Mouse (Mus musculus) lung, embryonic 16.5 days (tissue): ENCODE data around the gene Fos. TPM values are rescaled to one million over a fixed set of nuclear protein-coding genes. Genes with fewer than 3 reads are reported as not detected.
"Not testable (repeated sequence)": the region's sequence is repeated elsewhere in the genome, so short reads cannot be mapped to it uniquely, and the experiment has no call there.

Experiments
- ATAC-seq: fragments of 200-750 bp; cut with Nextera tagmentation; 2 replicates; pipeline ENCODE4 v1.8.0; 2017; ENCODE audit warnings: low read depth, mild to moderate bottlenecking, moderate library complexity
- H3K27ac ChIP-seq: fragments of 300-500 bp; sonication (generic); 2 replicates; pipeline ENCODE4 v1.5.1; 2014; ENCODE audit warnings: mild to moderate bottlenecking, control low read depth, low read length
- H3K27me3 ChIP-seq: fragments of 300-500 bp; sonication (generic); 2 replicates; pipeline ENCODE4 v1.6.1; 2014; ENCODE audit warnings: low read depth, low read length, mixed read lengths; ENCODE audit not compliant: control insufficient read depth, insufficient read depth
- H3K36me3 ChIP-seq: fragments of 300-500 bp; sonication (generic); 2 replicates; pipeline ENCODE4 v1.6.1; 2014; ENCODE audit warnings: low read length; ENCODE audit not compliant: control insufficient read depth, insufficient read depth
- H3K4me1 ChIP-seq: fragments of 300-500 bp; sonication (generic); replicated peaks from 2 replicates; pipeline ENCODE4 v1.6.1; 2014; ENCODE audit warnings: low read length, mixed read lengths; ENCODE audit not compliant: control insufficient read depth, insufficient read depth
- H3K4me2 ChIP-seq: fragments of 300-500 bp; sonication (generic); 2 replicates; pipeline ENCODE4 v1.6.1; 2014; ENCODE audit warnings: low read depth, low read length, control low read depth
- H3K4me3 ChIP-seq: fragments of 300-500 bp; sonication (generic); 2 replicates; pipeline ENCODE4 v1.5.1; 2014; ENCODE audit warnings: mild to moderate bottlenecking, low read length, control low read depth
- H3K9ac ChIP-seq: fragments of 300-500 bp; sonication (generic); 2 replicates; pipeline ENCODE4 v1.6.1; 2014; ENCODE audit warnings: low read length, control low read depth
- H3K9me3 ChIP-seq: fragments of 300-500 bp; sonication (generic); 2 replicates; pipeline ENCODE4 v1.6.1; 2016; ENCODE audit warnings: low read length; ENCODE audit not compliant: control insufficient read depth
- WGBS: fragments of 180-500 bp; shearing (Covaris S2); extraction: QIAGEN DNeasy Blood & Tissue Kit; methylation state at CpG from one replicate; pipeline ENCODE4 v1.1.7; 2014; 5-methylcytosine and 5-hydroxymethylcytosine counted together
- polyA plus RNA-seq: library from polyadenylated mRNA; unstranded; fragments of >200 nt; fragmentation: Nextera tagmentation; extraction: Ambion mirVana; gene quantifications from 2 replicates; pipeline ENCODE4 v1.2.1, GENCODE M21; 2015

Fos gene
- polyA plus RNA-seq, 1 experiment from 2014 or later: 6.8 TPM

DNA sequence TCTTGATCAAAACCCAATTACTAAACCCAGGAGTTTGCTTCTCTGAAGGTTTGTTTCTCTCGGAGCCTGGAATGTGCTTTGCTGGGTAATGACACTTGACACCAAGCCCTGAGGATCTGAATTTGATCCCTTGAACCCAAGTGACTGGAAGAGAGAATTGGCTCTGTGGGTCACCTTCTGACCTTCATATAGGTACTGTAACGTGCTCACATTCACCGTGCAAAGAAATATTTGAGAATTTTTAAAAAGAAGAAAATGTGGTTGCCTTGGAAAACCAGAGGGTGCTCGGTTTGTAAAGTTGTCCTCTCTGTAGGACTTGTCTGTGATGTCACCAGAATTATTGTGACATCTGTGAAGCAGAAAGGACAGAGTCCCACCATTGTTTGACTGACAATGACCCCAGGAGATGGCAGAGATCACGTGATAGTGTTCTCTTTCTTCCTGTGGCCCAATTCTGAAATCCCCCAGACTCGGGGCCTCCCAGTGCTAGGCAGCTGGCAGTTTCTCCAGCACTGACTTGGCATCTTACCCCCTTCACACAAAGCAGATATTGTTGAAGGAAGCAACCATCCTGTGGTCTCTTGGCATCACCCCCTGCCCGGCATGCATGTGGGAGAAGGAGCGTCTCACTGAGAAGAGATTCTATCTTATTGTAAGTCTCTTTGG, 50.6 kb downstream of the Fos start:
- H3K4me3 ChIP-seq: no peak overlapping the region
- no peak overlapping the region for H3K9ac ChIP-seq
- H3K4me2 ChIP-seq: no peak overlapping the region
- ATAC-seq: no peak
- 39% methylated on average over 8 of the region's 8 CpGs for WGBS
- no peaks in the 10 kb centered on the region for H3K27me3 ChIP-seq
- H3K36me3 ChIP-seq: no peaks in the 10 kb centered on the region
- H3K27ac ChIP-seq: no peak overlapping the region
- no peaks in the 10 kb centered on the region; the same call in 1 of the 2 replicates for H3K9me3 ChIP-seq
- H3K4me1 ChIP-seq: peaks cover 8% of the 10 kb centered on the region

DNA sequence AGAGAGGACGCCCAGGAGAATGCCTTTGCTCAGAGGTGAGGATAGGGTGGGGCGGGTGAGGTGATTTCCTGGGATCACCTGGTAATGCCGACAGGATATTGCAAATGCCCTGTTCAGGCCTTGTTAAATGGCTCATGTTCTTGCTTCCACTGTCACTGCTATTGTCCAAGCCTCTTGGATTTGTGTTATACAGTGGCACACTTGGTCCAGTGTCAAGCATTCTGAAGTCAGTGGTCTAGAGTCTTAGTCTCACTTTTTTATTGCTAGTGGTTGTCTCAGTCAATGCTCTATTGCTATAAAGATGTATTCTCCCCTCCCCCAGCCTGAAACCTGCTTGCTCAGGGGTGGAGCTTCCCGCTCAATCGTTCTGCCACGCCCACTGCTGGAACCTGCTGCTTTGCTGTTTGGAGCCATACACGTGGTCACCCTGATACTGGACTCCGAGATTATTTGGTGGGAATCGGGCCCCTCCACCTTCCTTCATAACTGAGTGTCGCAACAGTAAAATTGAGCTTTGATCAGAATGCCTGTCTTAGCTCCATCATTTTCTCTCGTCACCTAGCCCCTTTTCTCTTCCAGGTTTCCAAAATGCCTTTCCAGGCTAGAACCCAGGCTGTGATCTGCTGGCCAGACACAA, 51.3 kb downstream of the Fos start:
- H3K36me3 ChIP-seq, H3K27ac ChIP-seq, H3K4me3 ChIP-seq, ATAC-seq, H3K9me3 ChIP-seq, H3K4me2 ChIP-seq, H3K27me3 ChIP-seq, H3K9ac ChIP-seq, H3K4me1 ChIP-seq: not testable (repeated sequence)
- 61% methylated on average over 11 of the region's 11 CpGs for WGBS

Other genes with a start within 250 kb of the Fos start
- gene Mlh3, start 203.3 kb upstream of the Fos start, polyA plus RNA-seq: 8.5 and 9.0 TPM in 2 replicates
- gene Acyp1, start 185.5 kb upstream of the Fos start, polyA plus RNA-seq: 67.5 and 70.2 TPM in 2 replicates
- gene Zc2hc1c, start 185.3 kb upstream of the Fos start, polyA plus RNA-seq: 2.5 and 2.9 TPM in 2 replicates
- 20.7 and 20.9 TPM in 2 replicates for gene Nek9, start 134.5 kb upstream of the Fos start, polyA plus RNA-seq
- gene Tmed10, start 99.0 kb upstream of the Fos start, polyA plus RNA-seq: 332 and 342 TPM in 2 replicates
- gene Jdp2, start 125.1 kb downstream of the Fos start, polyA plus RNA-seq: 0.49 and 0.87 TPM in 2 replicates
- 5.4 and 5.7 TPM in 2 replicates for gene Batf, start 212.8 kb downstream of the Fos start, polyA plus RNA-seq